Mouse (Mus musculus) ES-Bruce4 (cell line): ENCODE results near the gene Cnih1. TPM values are rescaled to one million over a fixed set of nuclear protein-coding genes. Genes with fewer than 3 reads are reported as not detected.
A peak's percentile ranks its signal among the peaks of the same experiment; 100 is the strongest.
"Not testable (repeated sequence)": the region's sequence is repeated elsewhere in the genome, so short reads cannot be mapped to it uniquely, and the experiment has no call there.

Source experiments
- H3K27ac ChIP-seq: 2 replicates; pipeline ENCODE4 v1.5.1; 2012; ENCODE audit warnings: low read length, inconsistent platforms; ENCODE audit not compliant: insufficient read depth
- H3K27me3 ChIP-seq: 2 replicates; pipeline ENCODE4 v1.6.1; 2012; ENCODE audit warnings: mild to moderate bottlenecking, low read length, inconsistent platforms; ENCODE audit not compliant: control insufficient read depth, poor library complexity, insufficient read depth, severe bottlenecking
- H3K36me3 ChIP-seq: 2 replicates; pipeline ENCODE4 v1.6.1; 2012; ENCODE audit warnings: inconsistent platforms, mild to moderate bottlenecking, low read length, moderate library complexity; ENCODE audit not compliant: control insufficient read depth, poor library complexity, insufficient read depth, severe bottlenecking
- H3K4me1 ChIP-seq: one replicate; pipeline ENCODE4 v1.8.1; 2011; ENCODE audit warnings: low read length; ENCODE audit not compliant: control insufficient read depth, insufficient read depth
- H3K4me3 ChIP-seq: 2 replicates; pipeline ENCODE4 v1.5.1; 2011; ENCODE audit warnings: low read depth, mild to moderate bottlenecking, low read length
- H3K9ac ChIP-seq: 2 replicates; pipeline ENCODE4 v1.6.1; 2012; ENCODE audit warnings: low read depth, mild to moderate bottlenecking, inconsistent platforms; ENCODE audit not compliant: poor library complexity, severe bottlenecking
- H3K9me3 ChIP-seq: replicated peaks from 2 replicates; pipeline ENCODE4 v1.6.1; 2012; ENCODE audit warnings: mild to moderate bottlenecking, low read length, inconsistent platforms; ENCODE audit not compliant: control insufficient read depth, poor library complexity, insufficient read depth, severe bottlenecking
- CTCF ChIP-seq: IDR thresholded peaks from one replicate; pipeline ENCODE4 v1.8.1; 2011; ENCODE audit warnings: low read depth, low read length
- EP300 ChIP-seq: IDR thresholded peaks from 2 replicates; pipeline ENCODE4 v1.6.1; 2011; ENCODE audit warnings: low read depth, low read length; ENCODE audit not compliant: insufficient read depth
- POLR2A ChIP-seq: IDR thresholded peaks from one replicate; pipeline ENCODE4 v1.8.1; 2011; ENCODE audit warnings: low read length; ENCODE audit not compliant: insufficient read depth
- polyA plus RNA-seq: library from polyadenylated mRNA; stranded (reverse); fragments of >200 nt; gene quantifications from 2 replicates; pipeline ENCODE4 v1.2.4, GENCODE M21; 2011; ENCODE audit warnings: low read depth; ENCODE audit not compliant: missing spikeins, insufficient read depth, insufficient read length

Gene Cnih1
- polyA plus RNA-seq, 1 experiment, result 163 TPM

DNA sequence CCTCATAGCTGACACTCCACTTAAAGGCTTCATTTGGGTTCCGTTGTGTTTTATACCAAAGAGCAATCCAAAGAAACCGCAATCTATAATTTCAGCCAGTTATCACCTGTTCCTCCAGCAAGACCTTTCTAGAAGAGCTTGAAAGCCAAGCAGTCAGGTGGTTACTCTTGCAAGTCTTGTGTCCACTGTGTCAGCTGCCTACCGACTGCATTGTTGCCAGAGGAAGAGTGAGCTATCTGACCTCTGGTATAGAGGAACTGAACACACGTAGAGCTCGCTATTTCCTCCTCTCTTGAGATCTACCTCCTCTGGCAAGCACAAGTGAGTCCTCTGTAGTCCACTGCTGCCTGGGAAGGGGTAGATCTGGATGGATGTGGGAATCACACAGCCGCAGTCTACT is 27.0 kb downstream of the Cnih1 start:
- H3K9ac ChIP-seq, result peak overlapping the region; percentile 78
- no peaks in the 10 kb centered on the region for H3K27me3 ChIP-seq
- TF ChIP-seq POLR2A, result no peak
- no peak for TF ChIP-seq EP300
- no peak for TF ChIP-seq CTCF
- H3K36me3 ChIP-seq, result no peaks in the 10 kb centered on the region
- H3K4me1 ChIP-seq, result no peaks in the 10 kb centered on the region
- H3K27ac ChIP-seq, result no peak overlapping the region
- H3K4me3 ChIP-seq, result peak overlapping the region; percentile 35
- no peaks in the 10 kb centered on the region for H3K9me3 ChIP-seq

DNA sequence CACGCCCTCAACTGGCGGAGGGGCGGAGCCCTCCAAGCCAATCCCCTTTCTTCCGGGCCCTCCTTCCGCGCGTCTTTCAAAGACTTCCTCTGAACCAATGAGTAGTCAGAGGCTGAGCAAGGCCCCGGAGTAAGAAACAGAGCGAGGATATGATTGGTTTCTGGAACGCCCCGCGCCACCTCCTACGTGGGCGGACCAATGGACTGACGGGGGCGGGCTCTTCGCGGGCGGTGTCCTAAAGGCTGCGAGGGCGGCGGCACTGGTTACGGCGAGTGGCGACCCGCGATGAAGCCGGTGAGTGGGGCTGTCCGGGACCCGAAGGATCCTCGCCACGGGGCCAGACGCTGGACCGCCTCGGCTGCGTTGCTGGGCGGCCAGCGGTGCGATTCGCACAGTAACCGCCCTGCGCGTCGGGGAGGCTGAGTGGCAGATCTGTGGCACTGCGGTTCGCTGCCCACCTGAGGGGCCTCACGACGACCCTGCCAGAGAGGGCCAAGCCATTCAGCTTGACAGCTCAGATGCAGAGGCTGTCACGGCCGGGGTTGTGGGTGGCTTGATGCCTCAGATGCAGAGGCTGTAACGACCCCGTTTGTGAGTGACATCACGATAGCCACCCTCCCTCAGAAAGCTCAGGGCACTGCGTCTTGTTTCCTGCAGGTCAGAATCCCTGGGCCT is 27.7 kb downstream of the Cnih1 start, which contains the start of gene Cdkn3:
TSS of gene Cdkn3 (plus strand) at position 187 of the 675 bp plus-strand sequence.
- no peaks in the 10 kb centered on the region for H3K27me3 ChIP-seq
- peak within 1 kb of the TSS; percentile 74 for H3K4me3 ChIP-seq
- no peaks in the 10 kb centered on the region for H3K9me3 ChIP-seq
- no peak within 1 kb of the TSS for H3K27ac ChIP-seq
- no peaks in the 10 kb centered on the region for H3K4me1 ChIP-seq
- TF ChIP-seq CTCF (no peak), POLR2A (peak; percentile 21), EP300 (no peak)
- no peaks in the 10 kb centered on the region for H3K36me3 ChIP-seq
- H3K9ac ChIP-seq, result peak within 1 kb of the TSS; percentile 78

DNA sequence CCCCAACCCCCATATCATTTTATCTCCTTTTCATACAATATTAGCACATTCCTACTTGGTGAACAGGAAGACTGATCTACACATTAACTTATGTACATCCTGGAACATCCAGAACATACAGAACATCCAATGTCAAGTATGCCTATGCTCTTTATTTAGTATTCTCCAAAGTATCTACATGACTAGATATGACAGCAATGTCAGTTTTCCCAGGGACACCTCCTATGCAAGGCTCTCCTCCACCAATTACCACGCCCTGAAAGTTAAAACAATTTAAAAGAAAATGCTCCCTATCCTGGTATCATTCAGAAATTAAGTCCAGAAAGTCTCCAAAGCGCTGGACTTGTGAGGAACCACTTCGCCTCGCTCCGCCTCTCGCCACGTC is 28.2 kb downstream of the Cnih1 start:
- Histone ChIP-seq H3K9me3 (no peaks in the 10 kb centered on the region), H3K9ac (no peak overlapping the region), H3K27me3 (no peaks in the 10 kb centered on the region), H3K4me1 (no peaks in the 10 kb centered on the region), H3K36me3 (no peaks in the 10 kb centered on the region), H3K27ac (no peak overlapping the region), H3K4me3 (no peak overlapping the region)
- no peak for TF ChIP-seq POLR2A
- TF ChIP-seq CTCF, result no peak
- TF ChIP-seq EP300, result no peak

DNA sequence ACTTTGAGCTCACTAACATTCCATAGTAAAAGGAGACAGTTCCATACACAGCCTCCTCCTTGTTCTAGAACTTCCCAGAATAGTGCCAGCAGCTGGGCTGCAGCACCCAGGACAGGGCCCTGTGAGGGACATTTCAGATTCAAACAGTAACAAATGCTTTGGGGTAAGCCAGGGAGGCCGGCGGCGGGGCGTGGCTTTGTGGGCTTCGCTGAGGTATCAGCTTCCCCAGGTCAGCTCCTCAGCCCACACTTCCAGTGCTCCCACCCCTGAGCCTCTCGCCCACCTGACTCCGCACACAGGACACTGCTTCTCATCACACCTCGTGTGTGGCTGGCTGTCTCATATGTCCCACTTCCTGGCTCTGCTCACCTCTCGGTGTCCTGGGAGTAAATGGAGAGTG is 30.5 kb downstream of the Cnih1 start:
- no peaks in the 10 kb centered on the region for H3K9me3 ChIP-seq
- no peaks in the 10 kb centered on the region for H3K27me3 ChIP-seq
- H3K4me3 ChIP-seq, result peak overlapping the region; percentile 64
- H3K9ac ChIP-seq, result 0 out of 2 replicates have a peak overlapping the region, but pooled peaks have one; percentile 2
- H3K27ac ChIP-seq, result no peak overlapping the region
- H3K4me1 ChIP-seq, result no peaks in the 10 kb centered on the region
- TF ChIP-seq POLR2A (no peak), CTCF (no peak)
- H3K36me3 ChIP-seq, result no peaks in the 10 kb centered on the region

DNA sequence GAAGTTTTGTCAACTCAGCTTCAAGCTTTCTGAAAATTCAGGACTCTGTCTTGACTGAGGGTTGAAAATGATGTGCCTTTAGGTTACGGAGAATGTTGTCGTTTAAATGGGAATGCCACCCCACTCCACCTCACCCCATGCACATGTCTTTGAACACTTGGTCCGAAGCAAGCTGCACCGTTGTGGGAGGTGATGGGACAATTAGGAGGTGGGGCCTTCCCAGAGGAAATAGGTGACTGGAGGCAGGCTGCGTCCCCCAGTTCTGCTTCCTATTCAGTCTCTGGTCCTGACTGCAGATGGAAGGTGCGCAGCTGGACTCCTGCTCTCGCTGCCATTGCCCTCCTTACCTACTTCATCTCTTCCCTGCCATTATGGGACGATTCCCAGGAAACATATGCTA is 32.4 kb downstream of the Cnih1 start:
- Histone ChIP-seq H3K36me3 (no peaks in the 10 kb centered on the region), H3K9ac (no peak overlapping the region), H3K4me1 (no peaks in the 10 kb centered on the region), H3K27me3 (no peaks in the 10 kb centered on the region), H3K4me3 (no peak overlapping the region), H3K9me3 (no peaks in the 10 kb centered on the region), H3K27ac (no peak overlapping the region)
- TF ChIP-seq POLR2A (no peak), CTCF (no peak), EP300 (no peak)

DNA sequence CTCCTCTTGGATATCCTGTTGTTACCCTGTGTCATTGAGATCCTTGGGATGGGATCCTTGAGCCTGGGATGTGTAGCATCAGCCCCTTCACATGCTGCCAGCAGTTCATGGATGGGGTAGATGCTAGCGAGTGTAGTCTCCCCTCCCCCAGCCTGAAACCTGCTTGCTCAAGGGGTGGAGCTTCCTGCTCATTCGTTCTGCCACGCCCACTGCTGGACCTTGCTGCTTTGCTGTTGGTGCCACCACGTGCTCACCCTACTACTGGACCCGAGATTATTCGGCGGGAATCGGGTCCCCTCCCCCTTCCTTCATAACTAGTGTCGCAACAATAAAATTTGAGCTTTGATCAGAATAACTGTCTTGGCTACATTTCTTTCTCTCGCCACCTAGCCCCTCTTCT is 33.8 kb downstream of the Cnih1 start:
- H3K4me3 ChIP-seq, H3K4me1 ChIP-seq, H3K27me3 ChIP-seq, H3K9me3 ChIP-seq, H3K36me3 ChIP-seq, H3K9ac ChIP-seq, H3K27ac ChIP-seq: not testable (repeated sequence)
